ENCODE assay signal across 8 mouse cellular contexts in the genomic region with DNA sequence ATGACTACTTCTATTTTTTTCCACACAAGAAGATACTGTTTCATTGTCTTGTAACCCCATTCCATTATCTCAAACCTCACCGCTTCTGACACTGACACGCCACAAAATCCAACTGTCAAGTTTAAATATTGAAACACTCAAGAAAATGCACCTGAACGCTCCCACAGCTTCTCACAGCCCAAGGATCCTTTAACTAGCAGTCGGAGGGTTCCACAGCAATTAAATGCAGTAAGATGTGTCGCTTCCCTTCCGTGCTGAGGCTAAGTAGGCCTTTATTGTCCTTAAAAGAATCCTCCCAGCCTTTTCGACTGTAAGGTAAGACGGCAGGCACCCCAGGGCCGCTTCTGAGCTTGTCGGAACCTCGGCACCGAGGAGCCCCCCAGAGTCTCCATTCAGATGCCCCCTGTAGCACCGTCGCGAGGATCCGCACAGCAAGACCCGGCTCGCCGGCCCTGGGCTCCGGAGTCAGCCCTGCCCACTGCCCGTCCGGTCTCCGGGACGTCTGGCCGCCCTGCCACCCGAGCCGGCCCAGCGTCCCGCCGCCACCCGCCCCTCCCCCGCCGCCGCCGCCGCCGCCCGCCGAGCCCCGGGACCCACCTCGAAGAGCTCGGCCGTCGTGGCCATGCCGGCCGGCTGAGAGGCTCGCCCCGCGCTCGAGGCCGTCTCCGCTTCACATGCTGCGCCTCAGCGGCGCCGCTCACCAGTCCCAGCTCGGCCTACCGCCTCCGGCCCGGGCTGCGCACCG. TPM values are rescaled to one million over a fixed set of nuclear protein-coding genes. Genes with fewer than 3 reads are reported as not detected.
DNase-seq lines count a peak whose midpoint lies in the region; ATAC-seq lines count a peak whose summit lies in the region.

TSS of gene Ap5m1 (plus strand) at position 569 of the 745 bp plus-strand sequence.

- peak within 1 kb of the TSS; percentile 97 for H3K27ac ChIP-seq in lung, embryonic 15.5 days
- peak within 1 kb of the TSS; percentile 99 for H3K27ac ChIP-seq in midbrain, embryonic 14.5 days (replicated peaks; ENCODE audit: low read depth, low read length)

- H3K9me3 ChIP-seq in lung, embryonic 15.5 days = no peaks in the 10 kb centered on the region
- H3K9me3 ChIP-seq in midbrain, embryonic 14.5 days (ENCODE audit: control insufficient read depth, low read length) = no peaks in the 10 kb centered on the region

- H3K4me1 ChIP-seq in lung, embryonic 15.5 days = peaks cover 18% of the 10 kb centered on the region
- peaks cover 13% of the 10 kb centered on the region for H3K4me1 ChIP-seq in midbrain, embryonic 14.5 days (ENCODE audit: control insufficient read depth, insufficient read depth, low read length)

- no peaks in the 10 kb centered on the region for H3K36me3 ChIP-seq in lung, embryonic 15.5 days
- no peaks in the 10 kb centered on the region for H3K36me3 ChIP-seq in midbrain, embryonic 14.5 days (ENCODE audit: control insufficient read depth, insufficient read depth, low read length)

- intact Hi-C loops in heart, postnatal 25 days (cut with DNase I) = loop anchor here (2.0 kb wide), 1 partner anchor 107 kb away; the partner anchor contains the start of gene Naa30
- intact Hi-C loops in left cerebral cortex, postnatal 25 days (cut with DNase I) = loop anchor here (1.0 kb wide), 1 partner anchor 107 kb away; the partner anchor contains the start of gene Naa30

- DNase-seq in lung, postnatal 4 days = no peak
- peak; percentile 29 for DNase-seq in T-cell, adult 2 months (ENCODE audit: low spot score)
- DNase-seq in heart, postnatal 25 days (ENCODE audit: low spot score) = peak; percentile 4
- DNase-seq in left cerebral cortex, postnatal 25 days (ENCODE audit: low spot score in 2 of 2) = peak in 1 of 2 experiments; percentile 30
- peak; percentile 62 for DNase-seq in midbrain, embryonic 14.5 days
- peak; percentile 66 for DNase-seq in thymus, postnatal 14 days

- ATAC-seq in lung, embryonic 15.5 days (ENCODE audit: borderline replicate concordance, extremely low read depth, low FRiP score, low TSS enrichment) = peak; percentile 74
- peak; percentile 44 for ATAC-seq in erythroid progenitor cell, adult 5-6 weeks (replicated peaks; ENCODE audit: low FRiP score, poor library complexity, severe bottlenecking)
- ATAC-seq in midbrain, embryonic 14.5 days (ENCODE audit: low FRiP score, low TSS enrichment) = peak; percentile 3

- WGBS in lung, embryonic 15.5 days = under 1% methylated on average over 50 of the region's 62 CpGs
- WGBS in midbrain, embryonic 14.5 days = under 1% methylated on average over 61 of the region's 62 CpGs

- H3K4me2 ChIP-seq in lung, embryonic 15.5 days = peak within 1 kb of the TSS; percentile 65
- H3K4me2 ChIP-seq in midbrain, embryonic 14.5 days (ENCODE audit: low read length) = peak within 1 kb of the TSS; percentile 83

- H3K4me3 ChIP-seq in lung, embryonic 15.5 days = peak within 1 kb of the TSS; percentile 69
- peak within 1 kb of the TSS; percentile 96 for H3K4me3 ChIP-seq in midbrain, embryonic 14.5 days (replicated peaks; ENCODE audit: low read depth, low read length)

- H3K9ac ChIP-seq in lung, embryonic 15.5 days = peak within 1 kb of the TSS; percentile 83
- H3K9ac ChIP-seq in midbrain, embryonic 14.5 days (replicated peaks; ENCODE audit: low read length) = peak within 1 kb of the TSS; percentile 97

- no peaks in the 10 kb centered on the region for H3K27me3 ChIP-seq in lung, embryonic 15.5 days
- H3K27me3 ChIP-seq in midbrain, embryonic 14.5 days (ENCODE audit: control insufficient read depth, insufficient read depth, low read length) = no peaks in the 10 kb centered on the region

RNA-seq across cellular contexts. Expression of gene Ap5m1, which starts in this region (rescaled TPM):
- 20.9 and 24.1 TPM in 2 replicates for polyA plus RNA-seq in lung, embryonic 15.5 days (2015; fragmentation: Nextera tagmentation; extraction: Ambion mirVana)
- 23.4 and 35.6 TPM in 2 replicates for total RNA-seq in erythroid progenitor cell, adult 5-6 weeks (2015; ENCODE audit: low replicate concordance)
- 8.5 and 22.7 TPM in 2 replicates for total RNA-seq in erythroid progenitor cell, adult 5-6 weeks (2017; ENCODE audit: low replicate concordance)
- total RNA-seq in heart, postnatal 25 days (2021) = 10 to 100 TPM; 10.1 to 10.3 TPM
- 10 to 100 TPM; 20.4 to 22.2 TPM for total RNA-seq in left cerebral cortex, postnatal 25 days (2021)
- polyA plus RNA-seq in midbrain, embryonic 14.5 days (2014; fragmentation: Nextera tagmentation; extraction: Ambion mirVana) = 22.3 and 27.9 TPM in 2 replicates

Comparison
In these comparisons a context has a peak if more than half of its experiments do, and no peak if none do; other contexts are left out.
1. ATAC-seq: peak in every context shown above with its lines; median percentile 74 in lung, embryonic 15.5 days; 44 in erythroid progenitor cell, adult 5-6 weeks; 3 in midbrain, embryonic 14.5 days.
2. DNase-seq: peak in T-cell, adult 2 months (single experiment), heart, postnatal 25 days (single experiment), midbrain, embryonic 14.5 days (single experiment) and thymus, postnatal 14 days (single experiment); none in lung, postnatal 4 days (0 of 2).